Mouse (Mus musculus): ENCODE results near the gene Igfbpl1. TPM values are rescaled to one million over a fixed set of nuclear protein-coding genes. Genes with fewer than 3 reads are reported as not detected.

Igfbpl1 gene
- total RNA-seq (2012; rRNA removed) (not detected in 2 replicates), total RNA-seq (2014; rRNA removed) (not detected in 2 replicates), polyA plus RNA-seq (2012; ENCODE audit: insufficient read length, low read depth) (not detected in 2 replicates)

DNA sequence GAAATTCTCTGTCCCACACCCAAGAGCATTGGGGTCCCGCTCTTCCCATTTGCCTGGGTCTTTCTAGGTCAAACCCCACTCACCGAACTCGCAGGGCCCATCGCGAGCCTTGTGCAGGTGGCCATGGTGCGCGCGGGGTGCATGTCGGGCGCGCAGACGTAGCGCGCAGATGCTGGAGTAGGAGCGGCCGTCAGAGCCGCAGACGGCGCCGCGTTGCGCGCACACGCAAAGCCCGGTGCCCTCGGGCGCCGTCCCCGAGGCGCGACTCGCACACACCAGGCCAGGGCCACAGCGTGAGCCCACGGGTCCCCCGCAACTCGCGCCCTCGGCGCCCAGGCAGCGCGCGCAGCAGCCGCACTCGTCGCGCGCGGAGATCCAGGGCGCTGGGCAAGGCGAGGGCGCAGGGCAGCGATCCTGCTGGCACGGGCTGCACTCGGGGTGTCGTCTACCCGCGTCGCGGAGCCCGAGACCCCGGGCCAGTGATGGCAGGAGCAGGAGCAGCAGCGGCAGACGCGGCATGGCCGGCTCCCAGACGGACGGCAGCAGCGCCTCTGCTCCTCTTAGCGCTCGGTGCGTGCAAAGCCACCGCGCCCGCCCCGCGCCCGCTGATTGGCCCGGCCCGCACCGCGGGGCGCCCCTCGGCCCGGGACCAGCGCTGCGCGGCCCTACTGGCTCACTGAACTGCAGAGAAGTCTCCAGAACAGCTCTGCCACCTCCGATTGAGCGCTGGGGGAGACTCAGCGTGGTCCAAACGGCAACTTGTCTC, at the start of gene Igfbpl1:
Gene Igfbpl1, minus strand, starts transcription at position 649 of the 766 bp plus-strand sequence.
- H3K4me1 ChIP-seq (ENCODE audit: control insufficient read depth in 1 of 2, insufficient read depth in 2 of 2) = 0 out of 4 replicates have a peak, but pooled peaks cover 0 to 2% of the 10 kb centered on the region in 2 experiments
- H3K27ac ChIP-seq (ENCODE audit: insufficient read depth, low read depth) = no peak within 1 kb of the TSS
- H3K4me2 ChIP-seq (ENCODE audit: insufficient read depth, low read depth, poor library complexity, severe bottlenecking) = no peak within 1 kb of the TSS
- DNase-seq (ENCODE audit: extremely low read depth) = no peak
- H3K9ac ChIP-seq (ENCODE audit: insufficient read depth, low read depth) = no peak within 1 kb of the TSS
- no peaks in the 10 kb centered on the region for H3K36me3 ChIP-seq (replicated peaks in 1 of 2; ENCODE audit: control insufficient read depth in 1 of 2, insufficient read depth in 1 of 2, low read length in 1 of 2)
- peaks cover 26% of the 10 kb centered on the region for H3K27me3 ChIP-seq (replicated peaks)
- H3K4me3 ChIP-seq (replicated peaks in 1 of 3; ENCODE audit: low read depth in 2 of 3, low read length in 2 of 3, poor library complexity in 1 of 3) = no peak within 1 kb of the TSS
- no peaks in the 10 kb centered on the region for H3K9me3 ChIP-seq (replicated peaks; ENCODE audit: low read length)
- dilution Hi-C loops (cut with MboI; ENCODE audit: extremely low pct_ligation_motif_present, extremely low pct_unique_long_range_greater_than_20kb, low sequenced_read_pairs) = no loop called here
- H3K79me2 ChIP-seq (replicated peaks; ENCODE audit: control insufficient read depth, extremely low read depth, insufficient read depth, poor library complexity, severe bottlenecking) = no peaks in the 10 kb centered on the region
- TF ChIP-seq POLR2A (IDR thresholded peaks at IDR 0.05; ENCODE audit: low read depth, low read length) = no peak
- no peak for TF ChIP-seq RAD21 (IDR thresholded peaks at IDR 0.05; ENCODE audit: low read depth, low read length)
- TF ChIP-seq CHD2 (IDR thresholded peaks at IDR 0.05; ENCODE audit: low read length) = no peak
- TF ChIP-seq ZC3H11A (IDR thresholded peaks at IDR 0.05; ENCODE audit: low read depth, low read length) = no peak
- no peak for TF ChIP-seq ZKSCAN1 (IDR thresholded peaks at IDR 0.05; ENCODE audit: borderline replicate concordance, low read depth, low read length)
- TF ChIP-seq CHD1 (IDR thresholded peaks at IDR 0.05; ENCODE audit: low read depth, low read length) = no peak
- TF ChIP-seq PAX5 (IDR thresholded peaks at IDR 0.05; ENCODE audit: low read length) = no peak
- no peak for TF ChIP-seq IRF4 (IDR thresholded peaks at IDR 0.05; ENCODE audit: low read depth, low read length)
- no peak for TF ChIP-seq MAX (IDR thresholded peaks at IDR 0.05; ENCODE audit: low read length)
- no peak for TF ChIP-seq ETS1 (conservative IDR thresholded peaks at IDR 0.05; ENCODE audit: low read depth, low read length)
- no peak for TF ChIP-seq MXI1 (IDR thresholded peaks at IDR 0.05; ENCODE audit: low read depth, low read length)
- TF ChIP-seq USF2 (conservative IDR thresholded peaks at IDR 0.05; ENCODE audit: low read depth, low read length) = no peak
- no peak for TF ChIP-seq UBTF (IDR thresholded peaks at IDR 0.05; ENCODE audit: low read depth, low read length)
- in situ Hi-C loops (cut with MboI; ENCODE audit: low pct_ligation_motif_present, low pct_unique_long_range_greater_than_20kb, low sequenced_read_pairs) = no loop called here

DNA sequence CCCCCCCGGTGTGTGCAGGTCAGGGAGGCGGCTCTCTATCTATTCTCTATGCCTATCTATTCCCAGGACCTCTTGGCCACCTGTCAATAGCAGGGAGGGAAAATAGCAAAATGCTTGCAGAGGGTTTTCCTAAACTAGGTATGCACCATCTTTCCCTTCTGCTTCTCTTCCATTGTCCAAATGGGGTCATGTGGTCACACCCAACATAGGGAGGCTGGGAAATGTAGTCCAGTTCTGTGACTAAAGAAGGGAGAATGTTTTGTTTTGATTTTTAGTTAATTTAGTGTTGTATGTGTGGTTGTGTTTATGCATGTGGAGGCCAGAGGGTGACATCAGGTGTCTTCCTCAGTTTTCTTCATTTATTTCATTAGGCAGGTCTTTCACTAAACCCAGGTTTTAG, 45.4 kb upstream of the Igfbpl1 start:
- dilution Hi-C loops (cut with MboI; ENCODE audit: extremely low pct_ligation_motif_present, extremely low pct_unique_long_range_greater_than_20kb, low sequenced_read_pairs) = no loop called here
- TF ChIP-seq CTCF (conservative IDR thresholded peaks at IDR 0.05 in 1 of 2, IDR thresholded peaks at IDR 0.05 in 1 of 2; ENCODE audit: low read depth in 2 of 2, low read length in 2 of 2) (no peak), BHLHE40 (IDR thresholded peaks at IDR 0.05; ENCODE audit: low read depth, low read length) (no peak), HCFC1 (IDR thresholded peaks at IDR 0.05; ENCODE audit: low read depth, low read length) (peak; percentile 45), ZC3H11A (IDR thresholded peaks at IDR 0.05; ENCODE audit: low read depth, low read length) (no peak), MEF2A (IDR thresholded peaks at IDR 0.05; ENCODE audit: borderline replicate concordance, low read depth, low read length) (no peak)
- H3K4me1 ChIP-seq (ENCODE audit: control insufficient read depth in 1 of 2, insufficient read depth in 2 of 2) = peaks cover 0 to under 1% of the 10 kb centered on the region in 2 experiments; a peak in 1 of 4 replicates
- H3K79me2 ChIP-seq (replicated peaks; ENCODE audit: control insufficient read depth, extremely low read depth, insufficient read depth, poor library complexity, severe bottlenecking) = no peaks in the 10 kb centered on the region
- no peak overlapping the region for H3K4me2 ChIP-seq (ENCODE audit: insufficient read depth, low read depth, poor library complexity, severe bottlenecking)
- in situ Hi-C loops (cut with MboI; ENCODE audit: low pct_ligation_motif_present, low pct_unique_long_range_greater_than_20kb, low sequenced_read_pairs) = no loop called here
- H3K27me3 ChIP-seq (replicated peaks) = no peaks in the 10 kb centered on the region
- DNase-seq (ENCODE audit: extremely low read depth) = no peak
- no peak overlapping the region for H3K27ac ChIP-seq (ENCODE audit: insufficient read depth, low read depth)
- peaks cover 16% of the 10 kb centered on the region for H3K9me3 ChIP-seq (replicated peaks; ENCODE audit: low read length)
- H3K9ac ChIP-seq (ENCODE audit: insufficient read depth, low read depth) = no peak overlapping the region
- H3K4me3 ChIP-seq (replicated peaks in 1 of 3; ENCODE audit: low read depth in 2 of 3, low read length in 2 of 3, poor library complexity in 1 of 3) = no peak overlapping the region
- H3K36me3 ChIP-seq (replicated peaks in 1 of 2; ENCODE audit: control insufficient read depth in 1 of 2, insufficient read depth in 1 of 2, low read length in 1 of 2) = no peaks in the 10 kb centered on the region
